38 mouse cellular contexts compared by ENCODE assay signal in genomic region chr1:80401961-80402360, GRCm38 (mm10). TPM values are rescaled to one million over a fixed set of nuclear protein-coding genes. Genes with fewer than 3 reads are reported as not detected.
A peak's percentile ranks its signal among the peaks of the same experiment; 100 is the strongest.
DNase-seq lines count a peak whose midpoint lies in the region; ATAC-seq and TF ChIP-seq lines count a peak whose summit lies in the region.
"Had no signal": no experiment of that assay in that cellular context is flagged by ENCODE, and none has a peak within 500 bp of the region (broad histone marks: within the 10 kb centered on the region; RNA-seq: fewer than 3 reads in every experiment).

No protein-coding gene starts in this region.

- TF ChIP-seq POLR2A in MEL (IDR thresholded peaks at IDR 0.05; ENCODE audit: control insufficient read depth in 1 of 2, insufficient read depth in 1 of 2, low read depth in 1 of 2, low read length in 2 of 2, poor library complexity in 1 of 2) = no peak

- H3K4me1 ChIP-seq in MEL (ENCODE audit: control insufficient read depth in 1 of 2, insufficient read depth in 2 of 2, low read length in 2 of 2) = no peaks in the 10 kb centered on the region
- H3K4me1 ChIP-seq in midbrain, embryonic 14.5 days (ENCODE audit: control insufficient read depth, insufficient read depth, low read length) = no peaks in the 10 kb centered on the region
- H3K4me1 ChIP-seq: limb, embryonic 15.5 days; liver, embryonic 15.5 days; midbrain, embryonic 10.5 days; neural tube, embryonic 15.5 days; stomach, embryonic 15.5 days had no signal

- H3K9me3 ChIP-seq in MEL (replicated peaks; ENCODE audit: insufficient read depth, low read length) = no peaks in the 10 kb centered on the region
- H3K9me3 ChIP-seq in midbrain, embryonic 14.5 days (ENCODE audit: control insufficient read depth, low read length) = no peaks in the 10 kb centered on the region
- H3K9me3 ChIP-seq: limb, embryonic 15.5 days; liver, embryonic 15.5 days; midbrain, embryonic 10.5 days; neural tube, embryonic 15.5 days; stomach, embryonic 15.5 days had no signal

- H3K27me3 ChIP-seq in MEL (ENCODE audit: control insufficient read depth in 1 of 2, insufficient read depth in 2 of 2, low read length in 2 of 2) = no peaks in the 10 kb centered on the region
- H3K27me3 ChIP-seq in midbrain, embryonic 14.5 days (ENCODE audit: control insufficient read depth, insufficient read depth, low read length) = no peaks in the 10 kb centered on the region
- H3K27me3 ChIP-seq: limb, embryonic 15.5 days; liver, embryonic 15.5 days; neural tube, embryonic 15.5 days; stomach, embryonic 15.5 days had no signal

- 0 out of 4 replicates have a peak, but pooled peaks cover 0 to 2% of the 10 kb centered on the region in 2 experiments for H3K36me3 ChIP-seq in MEL (ENCODE audit: control insufficient read depth in 1 of 2, insufficient read depth in 2 of 2, low read length in 2 of 2)
- H3K36me3 ChIP-seq in midbrain, embryonic 14.5 days (ENCODE audit: control insufficient read depth, insufficient read depth, low read length) = no peaks in the 10 kb centered on the region
- H3K36me3 ChIP-seq: limb, embryonic 15.5 days; liver, embryonic 15.5 days; midbrain, embryonic 10.5 days; neural tube, embryonic 15.5 days; stomach, embryonic 15.5 days had no signal

- H3K4me2 ChIP-seq in midbrain, embryonic 14.5 days (ENCODE audit: low read length) = no peak overlapping the region
- H3K4me2 ChIP-seq: hindbrain, embryonic 14.5 days; limb, embryonic 15.5 days; liver, embryonic 15.5 days; neural tube, embryonic 15.5 days; stomach, embryonic 15.5 days had no signal

- TF ChIP-seq EP300 in MEL (IDR thresholded peaks at IDR 0.05; ENCODE audit: low read depth in 1 of 2, low read length in 2 of 2) = 0 out of 4 replicates have a peak, but pooled peaks of 1 of the 2 experiments have one; percentile 36

- TF ChIP-seq CTCF in MEL (IDR thresholded peaks at IDR 0.05 in 2 of 3, conservative IDR thresholded peaks at IDR 0.05 in 1 of 3; ENCODE audit: control insufficient read depth in 1 of 3, insufficient read depth in 1 of 3, low read depth in 2 of 3, low read length in 3 of 3, poor library complexity in 1 of 3, severe bottlenecking in 1 of 3) = no peak

- no peak overlapping the region for H3K27ac ChIP-seq in MEL (ENCODE audit: control insufficient read depth, low read depth, low read length)
- no peak overlapping the region for H3K27ac ChIP-seq in midbrain, embryonic 14.5 days (replicated peaks; ENCODE audit: low read depth, low read length)
- H3K27ac ChIP-seq: hindbrain, embryonic 14.5 days; kidney, postnatal 0 days; limb, embryonic 15.5 days; liver, embryonic 15.5 days; midbrain, embryonic 10.5 days; neural tube, embryonic 15.5 days; stomach, embryonic 15.5 days had no signal

- DNase-seq in spleen, postnatal 36 days (ENCODE audit: low spot score in 2 of 2) = peak; percentile 69 to 75
- no peak for DNase-seq in spleen, adult 18-20 months
- DNase-seq in MEL (ENCODE audit: low read depth, low spot score) = peak; percentile 74
- no peak for DNase-seq in cerebellum, adult 11-12 months
- no peak for DNase-seq in midbrain, embryonic 14.5 days
- DNase-seq: adrenal gland, postnatal 25 days; cerebellum, postnatal 10 days; forebrain, postnatal 0 days; gastrocnemius, postnatal 36 days; heart, postnatal 36 days; kidney, adult 18-20 months; layer of hippocampus, adult 9-11 months; left cerebral cortex, postnatal 4 days; lung, postnatal 10 days; thymus, postnatal 25 days had no signal

- 79% methylated on average over 1 of the region's 1 CpGs for WGBS in midbrain, embryonic 14.5 days

- ATAC-seq in megakaryocyte progenitor cell, adult 5-6 weeks (replicated peaks; ENCODE audit: poor library complexity) = peak; percentile 98
- ATAC-seq in midbrain, embryonic 14.5 days (ENCODE audit: low FRiP score, low TSS enrichment) = no peak
- ATAC-seq in cerebellum, adult (ENCODE audit: insufficient number of reproducible peaks, low FRiP score, low TSS enrichment) = no peak
- ATAC-seq: activated CD4-positive, CD25-positive, alpha-beta regulatory T cell, adult 4 months; CD4-positive, CD25-positive, alpha-beta regulatory T cell, adult 4 months; forebrain, postnatal 0 days; inflammation-experienced regulatory T-cells, adult 6 months had no signal

- no peaks in the 10 kb centered on the region for H3K79me2 ChIP-seq in MEL (ENCODE audit: control insufficient read depth, insufficient read depth, low read length, poor library complexity)

- no peak for TF ChIP-seq RAD21 in MEL (IDR thresholded peaks at IDR 0.05; ENCODE audit: low read depth, low read length)

- H3K4me3 ChIP-seq in MEL (ENCODE audit: control insufficient read depth in 1 of 2, insufficient read depth in 1 of 2, low read depth in 2 of 2, low read length in 2 of 2) = no peak overlapping the region
- no peak overlapping the region for H3K4me3 ChIP-seq in midbrain, embryonic 14.5 days (replicated peaks; ENCODE audit: low read depth, low read length)
- H3K4me3 ChIP-seq: limb, embryonic 15.5 days; liver, embryonic 15.5 days; midbrain, embryonic 10.5 days; neural tube, embryonic 15.5 days; stomach, embryonic 15.5 days had no signal

- H3K9ac ChIP-seq in MEL (ENCODE audit: control insufficient read depth, low read depth, low read length, poor library complexity, severe bottlenecking) = no peak overlapping the region
- H3K9ac ChIP-seq in midbrain, embryonic 14.5 days (replicated peaks; ENCODE audit: low read length) = no peak overlapping the region
- H3K9ac ChIP-seq: forebrain, postnatal 0 days; hindbrain, embryonic 14.5 days; limb, embryonic 15.5 days; liver, embryonic 15.5 days; neural tube, embryonic 15.5 days; stomach, embryonic 15.5 days had no signal

TF ChIP-seq in MEL, 35 proteins besides CTCF, POLR2A, EP300 and RAD21:
- TF ChIP-seq MXI1 (IDR thresholded peaks at IDR 0.05; ENCODE audit: low read depth, low read length) (no peak), ETS1 (IDR thresholded peaks at IDR 0.05; ENCODE audit: low read depth, low read length) (peak; percentile 67; the same call in 1 of the 2 replicates), BHLHE40 (IDR thresholded peaks at IDR 0.05; ENCODE audit: borderline replicate concordance, low read depth, low read length) (no peak), TCF12 (IDR thresholded peaks at IDR 0.05; ENCODE audit: low read depth, low read length) (no peak; the same call in 1 of the 2 replicates), MAZ (IDR thresholded peaks at IDR 0.05; ENCODE audit: low read depth, low read length) (no peak)

RNA-seq across cellular contexts. Expression of gene Gm45261, which starts 59.3 kb away (rescaled TPM):
- total RNA-seq in MEL (2012; rRNA removed) = not detected in 2 replicates
- not detected for polyA plus RNA-seq in MEL (2012; ENCODE audit: insufficient read depth in 1 of 2, insufficient read length in 2 of 2, low read depth in 1 of 2, low replicate concordance in 2 of 2, missing spikeins in 1 of 2)
- not detected in 2 replicates for total RNA-seq in megakaryocyte progenitor cell, adult 5-6 weeks (2015)
- total RNA-seq in megakaryocyte progenitor cell, adult 5-6 weeks (2017) = not detected in 2 replicates
- not detected in 2 replicates for polyA plus RNA-seq in midbrain, embryonic 14.5 days (2014; fragmentation: Nextera tagmentation; extraction: Ambion mirVana)
- total RNA-seq: adrenal gland, postnatal 25 days; ES-E14; forebrain, postnatal 0 days; gastrocnemius, adult 18-20 months; gastrocnemius, postnatal 36 days; heart, adult 8-10 months; heart, postnatal 36 days; left cerebral cortex, adult 18-20 months; left cerebral cortex, postnatal 4 days; midbrain, postnatal 0 days had no signal
- polyA plus RNA-seq: activated CD4-positive, CD25-positive, alpha-beta regulatory T cell, adult 4 months; brain, embryonic 14.5 days; CD4-positive, CD25-positive, alpha-beta regulatory T cell, adult 4 months; embryonic facial prominence, embryonic 11.5 days; forebrain, embryonic 11.5 days; forebrain, postnatal 0 days; heart, embryonic 14.5 days; hindbrain, embryonic 14.5 days; inflammation-experienced regulatory T-cells, adult 6 months; kidney, postnatal 0 days; large intestine, adult 2 months; limb, embryonic 15.5 days; liver, embryonic 15.5 days; midbrain, embryonic 10.5 days; midbrain, postnatal 0 days; neural tube, embryonic 15.5 days; small intestine, adult 2 months; stomach, embryonic 15.5 days had no signal

Comparison
In these comparisons a context has a peak if more than half of its experiments do, and no peak if none do; other contexts are left out.
1. DNase-seq: peak in spleen, postnatal 36 days (2 of 2) and MEL (single experiment); none in spleen, adult 18-20 months (0 of 2), cerebellum, adult 11-12 months (single experiment) and midbrain, embryonic 14.5 days (single experiment).